Mouse (Mus musculus) midbrain, embryonic 15.5 days (tissue): ENCODE results near the gene Dgcr8. TPM values are rescaled to one million over a fixed set of nuclear protein-coding genes. Genes with fewer than 3 reads are reported as not detected.

Source experiments
- ATAC-seq: fragments of 200-750 bp; cut with Nextera tagmentation; replicated peaks from 2 replicates; pipeline ENCODE4 v1.8.0; 2017; ENCODE audit warnings: moderate TSS enrichment
- H3K27ac ChIP-seq: fragments of 300-500 bp; sonication (generic); 2 replicates; pipeline ENCODE4 v1.5.1; 2015; ENCODE audit warnings: mild to moderate bottlenecking, inconsistent platforms
- H3K27me3 ChIP-seq: fragments of 300-500 bp; sonication (generic); replicated peaks from 2 replicates; pipeline ENCODE4 v1.6.1; 2015; ENCODE audit warnings: inconsistent platforms
- H3K36me3 ChIP-seq: fragments of 300-500 bp; sonication (generic); replicated peaks from 2 replicates; pipeline ENCODE4 v1.6.1; 2015; ENCODE audit warnings: inconsistent platforms
- H3K4me1 ChIP-seq: fragments of 300-500 bp; sonication (generic); 2 replicates; pipeline ENCODE4 v1.6.1; 2015; ENCODE audit warnings: inconsistent platforms
- H3K4me2 ChIP-seq: fragments of 300-500 bp; sonication (generic); 2 replicates; pipeline ENCODE4 v1.6.1; 2015; ENCODE audit warnings: inconsistent platforms, mild to moderate bottlenecking, moderate library complexity
- H3K4me3 ChIP-seq: fragments of 300-500 bp; sonication (generic); 2 replicates; pipeline ENCODE4 v1.5.1; 2015; ENCODE audit warnings: mild to moderate bottlenecking, inconsistent platforms
- H3K9ac ChIP-seq: fragments of 300-500 bp; sonication (generic); 2 replicates; pipeline ENCODE4 v1.6.1; 2015; ENCODE audit warnings: mild to moderate bottlenecking, inconsistent platforms
- H3K9me3 ChIP-seq: fragments of 300-500 bp; sonication (generic); 2 replicates; pipeline ENCODE4 v1.6.1; 2016; ENCODE audit warnings: inconsistent platforms
- WGBS: fragments of 180-500 bp; shearing (Covaris S2); methylation state at CpG from one replicate; pipeline ENCODE4 v1.1.7; 2015; ENCODE audit warnings: mixed read lengths; 5-methylcytosine and 5-hydroxymethylcytosine counted together
- polyA plus RNA-seq: library from polyadenylated mRNA; unstranded; fragments of >200 nt; fragmentation: Nextera tagmentation; extraction: Ambion mirVana; gene quantifications from 2 replicates; pipeline ENCODE4 v1.2.1, GENCODE M21; 2015

Gene Dgcr8
- polyA plus RNA-seq, 1 experiment from 2014 or later = 38.9 TPM

GRCm38 (mm10) chr16:18288581-18289061 is 425 bp downstream of the Dgcr8 start:
- peaks cover 33% of the 10 kb centered on the region for H3K4me1 ChIP-seq
- H3K9ac ChIP-seq = peak overlapping the region; percentile 99
- H3K36me3 ChIP-seq = peaks cover 14% of the 10 kb centered on the region
- no peaks in the 10 kb centered on the region for H3K9me3 ChIP-seq
- under 1% methylated on average over 15 of the region's 31 CpGs for WGBS
- peak; percentile 86 for ATAC-seq
- no peaks in the 10 kb centered on the region for H3K27me3 ChIP-seq
- peak overlapping the region; percentile 95 for H3K4me3 ChIP-seq
- peak overlapping the region; percentile 91 for H3K27ac ChIP-seq
- H3K4me2 ChIP-seq = peak overlapping the region; percentile 67

GRCm38 (mm10) chr16:18288166-18288565 is 880 bp downstream of the Dgcr8 start:
- Histone ChIP-seq H3K4me1 (peaks cover 33% of the 10 kb centered on the region), H3K9me3 (no peaks in the 10 kb centered on the region), H3K27ac (peak overlapping the region; percentile 91; the same call in 1 of the 2 replicates), H3K36me3 (peaks cover 19% of the 10 kb centered on the region), H3K9ac (peak overlapping the region; percentile 99), H3K4me3 (peak overlapping the region; percentile 95), H3K4me2 (peak overlapping the region; percentile 67), H3K27me3 (no peaks in the 10 kb centered on the region)
- no peak for ATAC-seq
- WGBS = 0% methylated on average over 4 of the region's 4 CpGs

DNA sequence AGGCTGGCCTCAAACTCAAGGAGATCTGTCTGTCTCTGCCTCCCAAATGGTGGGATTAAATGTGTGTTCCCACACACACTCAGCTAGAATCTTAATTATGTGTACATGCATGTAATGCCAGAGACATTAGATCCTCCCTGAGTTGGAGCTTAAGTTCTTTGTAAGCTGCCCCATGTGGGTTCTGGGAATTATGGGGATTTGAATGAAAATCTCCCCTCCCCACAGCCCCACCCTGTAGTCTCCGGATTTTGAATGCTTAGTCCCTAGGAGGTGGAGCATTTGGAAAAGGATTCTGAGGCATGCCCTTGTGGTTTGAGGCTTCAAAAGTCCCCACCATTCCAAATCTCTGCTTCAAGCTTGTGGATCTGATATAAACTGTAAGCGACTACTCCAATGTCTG is 13.9 kb downstream of the Dgcr8 start:
- no peak overlapping the region for H3K4me3 ChIP-seq
- WGBS = 48% methylated on average over 2 of the region's 2 CpGs

GRCm38 (mm10) chr16:18268182-18268581 is 20.9 kb downstream of the Dgcr8 start:
- Histone ChIP-seq H3K9me3 (no peaks in the 10 kb centered on the region), H3K9ac (no peak overlapping the region)
- 94% methylated on average over 5 of the region's 5 CpGs for WGBS

More for the DNA sequence above, 13.9 kb downstream of the Dgcr8 start:
- Histone ChIP-seq H3K4me1 (no peaks in the 10 kb centered on the region), H3K4me2 (no peak overlapping the region), H3K27ac (no peak overlapping the region), H3K27me3 (no peaks in the 10 kb centered on the region), H3K36me3 (peaks cover 68% of the 10 kb centered on the region), H3K9ac (no peak overlapping the region), H3K9me3 (no peaks in the 10 kb centered on the region)
- no peak for ATAC-seq

DNA sequence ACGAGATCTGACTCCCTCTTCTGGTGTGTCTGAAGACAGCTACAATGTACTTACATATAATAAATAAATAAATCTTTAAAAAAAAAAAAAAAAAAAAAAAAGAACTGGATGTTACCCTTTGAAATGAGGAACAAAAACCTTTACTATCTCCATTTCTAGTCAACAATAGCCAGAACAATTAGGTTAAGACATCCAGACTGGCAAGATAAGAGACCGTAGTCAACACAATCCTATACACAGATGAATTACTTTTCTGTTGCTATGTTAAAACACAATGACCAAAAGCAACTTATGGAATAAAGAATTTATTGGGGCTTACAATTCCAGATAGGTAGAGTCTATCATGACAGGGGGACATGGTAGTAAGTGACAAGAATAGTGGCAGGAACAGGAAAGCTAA is 24.0 kb downstream of the Dgcr8 start:
- Histone ChIP-seq H3K9ac (no peak overlapping the region), H3K27me3 (no peaks in the 10 kb centered on the region), H3K36me3 (peaks cover 53% of the 10 kb centered on the region), H3K4me1 (no peaks in the 10 kb centered on the region), H3K4me3 (no peak overlapping the region), H3K9me3 (no peaks in the 10 kb centered on the region), H3K27ac (no peak overlapping the region), H3K4me2 (no peak overlapping the region)
- 94% methylated on average over 2 of the region's 2 CpGs for WGBS
- no peak for ATAC-seq

More at GRCm38 (mm10) chr16:18268182-18268581, 20.9 kb downstream of the Dgcr8 start:
- no peak overlapping the region for H3K4me3 ChIP-seq
- peaks cover 63% of the 10 kb centered on the region for H3K36me3 ChIP-seq
- no peaks in the 10 kb centered on the region for H3K27me3 ChIP-seq
- no peak overlapping the region for H3K4me2 ChIP-seq
- H3K27ac ChIP-seq = no peak overlapping the region
- no peak for ATAC-seq
- H3K4me1 ChIP-seq = no peaks in the 10 kb centered on the region

DNA sequence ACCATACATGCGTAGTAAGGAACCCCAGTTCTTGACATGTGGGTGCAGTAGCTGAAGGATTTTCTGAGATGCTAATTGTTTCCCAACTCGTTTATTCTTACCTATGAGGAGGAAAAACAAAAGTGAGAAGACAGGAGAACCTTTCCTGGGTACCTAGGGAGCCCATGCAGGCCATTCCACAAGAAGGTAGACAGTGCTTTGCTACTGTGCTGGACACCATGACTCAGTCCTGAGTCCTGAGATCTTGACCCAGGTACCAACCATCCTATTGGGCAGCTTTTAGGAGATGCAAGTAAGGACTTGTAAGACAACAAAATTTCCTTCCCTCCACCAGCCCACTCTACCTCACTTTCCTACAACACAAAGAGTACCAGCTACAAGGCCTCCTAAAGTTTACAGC is 30.8 kb downstream of the Dgcr8 start, which contains the start of gene Gm49776:
Gene Gm49776, minus strand, starts transcription at position 101 of the 400 bp plus-strand sequence.
- peaks cover 73% of the 10 kb centered on the region for H3K36me3 ChIP-seq
- no peak within 1 kb of the TSS for H3K4me3 ChIP-seq
- no peaks in the 10 kb centered on the region for H3K9me3 ChIP-seq
- no peak within 1 kb of the TSS for H3K4me2 ChIP-seq
- WGBS = 94% methylated on average over 2 of the region's 2 CpGs
- no peak within 1 kb of the TSS for H3K27ac ChIP-seq
- no peaks in the 10 kb centered on the region for H3K4me1 ChIP-seq
- ATAC-seq = no peak
- H3K27me3 ChIP-seq = no peaks in the 10 kb centered on the region
- H3K9ac ChIP-seq = no peak within 1 kb of the TSS

DNA sequence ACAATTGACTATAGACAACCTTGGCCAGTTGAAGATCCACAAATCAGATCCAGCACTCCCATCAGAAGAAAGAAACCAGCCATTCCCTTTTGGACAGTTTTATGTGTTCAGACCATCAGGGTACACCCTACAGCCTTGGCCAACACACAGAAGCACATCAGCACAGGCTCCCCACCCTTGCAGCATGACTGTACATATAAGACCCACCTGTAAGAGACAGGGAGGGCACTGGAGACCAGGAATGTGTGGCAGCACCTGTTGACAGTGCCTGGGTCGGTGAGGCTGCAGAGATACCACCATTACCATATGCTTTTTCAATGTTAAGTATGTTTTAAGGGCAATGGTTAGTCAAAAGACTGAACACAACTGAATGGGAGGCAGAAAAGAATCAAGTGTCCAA is 35.2 kb downstream of the Dgcr8 start:
- Histone ChIP-seq H3K9ac (no peak overlapping the region), H3K9me3 (no peaks in the 10 kb centered on the region), H3K4me2 (no peak overlapping the region), H3K4me1 (peaks cover 25% of the 10 kb centered on the region), H3K27me3 (no peaks in the 10 kb centered on the region), H3K27ac (no peak overlapping the region), H3K4me3 (no peak overlapping the region), H3K36me3 (peaks cover 69% of the 10 kb centered on the region)
- ATAC-seq = no peak
- 84% methylated on average over 1 of the region's 1 CpGs for WGBS

DNA sequence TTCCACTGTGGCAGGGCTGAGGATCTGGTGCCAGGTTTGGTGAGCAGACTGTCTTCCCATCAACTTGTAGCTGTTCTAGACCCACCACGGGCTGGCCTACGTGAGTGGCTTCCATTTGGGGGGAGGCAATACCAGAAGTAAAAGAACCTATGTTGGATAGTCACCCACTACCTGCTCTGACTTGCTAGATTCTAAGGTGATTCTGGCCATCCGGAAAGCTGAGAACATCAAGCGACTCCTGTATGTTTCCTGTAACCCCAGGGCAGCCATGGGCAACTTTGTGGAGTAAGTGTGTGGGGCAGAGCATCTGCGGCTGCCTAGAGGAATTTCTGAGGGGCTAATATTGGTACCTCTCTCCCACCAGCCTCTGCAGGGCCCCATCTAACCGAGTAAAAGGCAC is 36.3 kb downstream of the Dgcr8 start:
- ATAC-seq = no peak
- Histone ChIP-seq H3K9me3 (no peaks in the 10 kb centered on the region), H3K4me3 (no peak overlapping the region), H3K27me3 (no peaks in the 10 kb centered on the region), H3K4me1 (peaks cover 25% of the 10 kb centered on the region), H3K9ac (no peak overlapping the region), H3K36me3 (peaks cover 60% of the 10 kb centered on the region), H3K27ac (no peak overlapping the region), H3K4me2 (no peak overlapping the region)
- WGBS = 89% methylated on average over 6 of the region's 6 CpGs

GRCm38 (mm10) chr16:18250828-18251790 is 37.9 kb downstream of the Dgcr8 start:
- H3K36me3 ChIP-seq = peaks cover 48% of the 10 kb centered on the region
- H3K9ac ChIP-seq = no peak overlapping the region
- peaks cover 41% of the 10 kb centered on the region for H3K4me1 ChIP-seq
- peak overlapping the region; percentile 78 for H3K4me2 ChIP-seq
- no peak for ATAC-seq
- H3K27ac ChIP-seq = no peak overlapping the region
- H3K4me3 ChIP-seq = no peak overlapping the region; the same call in 1 of the 2 replicates
- H3K27me3 ChIP-seq = no peaks in the 10 kb centered on the region
- WGBS = 62% methylated on average over 10 of the region's 10 CpGs
- no peaks in the 10 kb centered on the region for H3K9me3 ChIP-seq

DNA sequence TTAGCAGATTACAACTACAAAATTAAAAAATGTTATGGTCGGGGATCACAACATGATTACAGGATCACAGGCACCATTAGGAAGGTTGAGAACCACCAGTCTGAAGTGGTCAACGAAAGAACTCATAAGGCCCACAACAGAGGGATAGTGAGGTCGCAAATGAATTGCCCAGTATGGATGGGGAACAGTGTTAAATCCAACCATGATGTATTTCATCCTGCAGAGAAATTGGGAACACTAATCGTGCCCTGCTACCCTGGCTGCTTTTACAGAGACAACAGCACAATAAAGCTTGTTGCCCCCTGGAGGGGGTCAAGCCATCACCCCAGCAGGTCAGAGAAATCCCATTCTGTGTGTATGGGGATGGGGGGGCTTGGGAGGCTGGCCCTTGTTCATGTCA is 38.8 kb downstream of the Dgcr8 start:
- peaks cover 51% of the 10 kb centered on the region for H3K36me3 ChIP-seq
- peak overlapping the region; percentile 78 for H3K4me2 ChIP-seq
- ATAC-seq = no peak
- peaks cover 41% of the 10 kb centered on the region for H3K4me1 ChIP-seq
- no peaks in the 10 kb centered on the region for H3K27me3 ChIP-seq
- H3K27ac ChIP-seq = no peak overlapping the region
- peak overlapping the region; percentile 87 for H3K4me3 ChIP-seq
- H3K9me3 ChIP-seq = no peaks in the 10 kb centered on the region
- WGBS = 45% methylated on average over 4 of the region's 4 CpGs
- no peak overlapping the region for H3K9ac ChIP-seq

DNA sequence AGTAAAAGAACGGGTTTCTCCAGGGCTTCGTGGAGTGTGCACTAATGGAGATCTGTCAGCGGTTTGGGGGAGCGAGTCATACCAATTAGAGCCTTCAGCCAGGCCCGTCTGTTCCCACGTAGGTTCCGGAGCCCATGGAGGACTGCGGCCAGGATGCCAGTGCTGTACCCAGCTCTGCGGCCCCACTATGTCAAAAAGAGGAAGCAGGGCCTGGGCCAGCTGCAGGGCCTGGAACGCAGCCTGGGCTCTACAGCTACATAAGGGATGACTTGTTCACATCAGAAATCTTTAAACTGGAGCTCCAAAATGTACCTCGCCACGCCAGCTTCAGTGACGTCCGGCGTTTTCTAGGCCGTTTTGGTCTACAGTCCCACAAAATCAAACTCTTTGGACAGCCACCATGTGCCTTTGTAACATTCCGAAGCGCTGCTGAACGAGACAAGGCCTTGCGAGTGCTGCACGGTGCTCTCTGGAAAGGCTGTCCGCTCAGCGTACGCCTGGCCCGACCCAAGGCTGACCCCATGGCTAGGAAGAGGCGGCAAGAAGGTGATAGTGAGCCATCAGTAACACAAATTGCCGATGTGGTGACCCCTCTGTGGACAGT is 39.6 kb downstream of the Dgcr8 start:
- Histone ChIP-seq H3K4me3 (peak overlapping the region; percentile 87), H3K27ac (peak overlapping the region; percentile 90), H3K9ac (peak overlapping the region; percentile 76), H3K4me2 (peak overlapping the region; percentile 78), H3K36me3 (peaks cover 56% of the 10 kb centered on the region), H3K9me3 (no peaks in the 10 kb centered on the region), H3K27me3 (no peaks in the 10 kb centered on the region), H3K4me1 (peaks cover 41% of the 10 kb centered on the region)
- 5% methylated on average over 27 of the region's 27 CpGs for WGBS
- peak; percentile 31 for ATAC-seq
